Comparison of ENCODE assay signal across 8 mouse cellular contexts in the genomic region with DNA sequence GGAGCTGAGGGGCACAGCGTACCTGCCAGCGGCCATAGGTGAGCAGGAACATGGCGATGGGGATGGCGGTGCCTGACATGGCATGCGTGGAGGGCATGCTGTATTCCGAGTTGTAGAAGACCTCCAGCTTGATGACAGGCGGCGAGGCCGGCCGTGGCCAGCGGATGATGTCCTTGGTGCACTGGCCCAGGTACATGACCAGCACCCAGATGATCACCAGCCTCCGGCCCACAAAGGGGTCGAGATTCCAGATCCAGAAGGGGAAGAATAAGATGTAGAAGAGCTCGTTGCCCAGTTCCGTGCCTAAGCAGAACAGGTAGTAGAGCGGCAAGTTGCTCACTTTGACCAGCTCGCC. TPM values are rescaled to one million over a fixed set of nuclear protein-coding genes. Genes with fewer than 3 reads are reported as not detected.
DNase-seq lines count a peak whose midpoint lies in the region; ATAC-seq and TF ChIP-seq lines count a peak whose summit lies in the region.

No protein-coding gene starts in this region.

- peak overlapping the region; percentile 60 for H3K27ac ChIP-seq in MEL (ENCODE audit: control insufficient read depth, low read depth, low read length)
- H3K27ac ChIP-seq in embryonic facial prominence, embryonic 14.5 days (replicated peaks; ENCODE audit: low read depth, low read length) = peak overlapping the region; percentile 70; the same call in 1 of the 2 replicates
- H3K27ac ChIP-seq in hindbrain, embryonic 13.5 days = peak overlapping the region; percentile 87
- peak overlapping the region; percentile 1 for H3K27ac ChIP-seq in liver, embryonic 14.5 days
- H3K27ac ChIP-seq in neural tube, embryonic 12.5 days = 0 out of 2 replicates have a peak overlapping the region, but pooled peaks have one; percentile 17

- ATAC-seq in embryonic facial prominence, embryonic 14.5 days (ENCODE audit: low read depth) = no peak; the same call in 1 of the 2 replicates
- ATAC-seq in hindbrain, embryonic 13.5 days (ENCODE audit: low FRiP score) = no peak; the same call in 1 of the 2 replicates
- peak; percentile 39 for ATAC-seq in liver, embryonic 14.5 days (ENCODE audit: insufficient read depth)
- ATAC-seq in neural tube, embryonic 12.5 days (ENCODE audit: low FRiP score, low read depth) = no peak; the same call in 1 of the 2 replicates

- H3K4me1 ChIP-seq in MEL (ENCODE audit: control insufficient read depth in 1 of 2, insufficient read depth in 2 of 2, low read length in 2 of 2) = peaks cover 14% of the 10 kb centered on the region in 2 experiments; a peak in 3 of 4 replicates
- peaks cover 8% of the 10 kb centered on the region for H3K4me1 ChIP-seq in embryonic facial prominence, embryonic 14.5 days (ENCODE audit: control insufficient read depth, insufficient read depth, low read length)
- H3K4me1 ChIP-seq in hindbrain, embryonic 13.5 days (replicated peaks) = peaks cover 26% of the 10 kb centered on the region
- peaks cover 4 to 7% of the 10 kb centered on the region in 2 experiments for H3K4me1 ChIP-seq in liver, embryonic 14.5 days (replicated peaks; ENCODE audit: control insufficient read depth in 2 of 2, insufficient read depth in 2 of 2, low read length in 1 of 2)
- H3K4me1 ChIP-seq in neural tube, embryonic 12.5 days = peaks cover 16% of the 10 kb centered on the region

- TF ChIP-seq RAD21 in MEL (IDR thresholded peaks at IDR 0.05; ENCODE audit: low read depth, low read length) = no peak

- no peaks in the 10 kb centered on the region for H3K27me3 ChIP-seq in MEL (ENCODE audit: control insufficient read depth in 1 of 2, insufficient read depth in 2 of 2, low read length in 2 of 2)
- no peaks in the 10 kb centered on the region for H3K27me3 ChIP-seq in embryonic facial prominence, embryonic 14.5 days (replicated peaks; ENCODE audit: control insufficient read depth, insufficient read depth, low read length)
- peaks cover 20% of the 10 kb centered on the region for H3K27me3 ChIP-seq in hindbrain, embryonic 13.5 days
- no peaks in the 10 kb centered on the region for H3K27me3 ChIP-seq in liver, embryonic 14.5 days (ENCODE audit: control insufficient read depth, insufficient read depth, low read length)
- peaks cover 39% of the 10 kb centered on the region for H3K27me3 ChIP-seq in neural tube, embryonic 12.5 days (replicated peaks)

- TF ChIP-seq POLR2A in MEL (IDR thresholded peaks at IDR 0.05; ENCODE audit: control insufficient read depth in 1 of 2, insufficient read depth in 1 of 2, low read depth in 1 of 2, low read length in 2 of 2, poor library complexity in 1 of 2) = no peak

- DNase-seq in layer of hippocampus, adult 11-12 months (ENCODE audit: low spot score) = peak; percentile 11
- no peak for DNase-seq in layer of hippocampus, postnatal 36 days
- peak; percentile 56 for DNase-seq in MEL (ENCODE audit: low read depth, low spot score)
- no peak for DNase-seq in embryonic facial prominence, embryonic 14.5 days (ENCODE audit: low spot score)
- DNase-seq in liver, embryonic 14.5 days (ENCODE audit: low read depth in 3 of 3, low spot score in 3 of 3) = peak in 1 of 3 experiments; percentile 31
- no peak for DNase-seq in urinary bladder, postnatal 14 days (ENCODE audit: low spot score)

- H3K9ac ChIP-seq in MEL (ENCODE audit: control insufficient read depth, low read depth, low read length, poor library complexity, severe bottlenecking) = peak overlapping the region; percentile 97
- peak overlapping the region; percentile 93 for H3K9ac ChIP-seq in embryonic facial prominence, embryonic 14.5 days (ENCODE audit: low read depth, low read length)
- H3K9ac ChIP-seq in hindbrain, embryonic 13.5 days = peak overlapping the region; percentile 90
- H3K9ac ChIP-seq in liver, embryonic 14.5 days (replicated peaks) = peak overlapping the region; percentile 66
- peak overlapping the region; percentile 90 for H3K9ac ChIP-seq in neural tube, embryonic 12.5 days

- WGBS in embryonic facial prominence, embryonic 14.5 days = under 1% methylated on average over 17 of the region's 17 CpGs
- under 1% methylated on average over 17 of the region's 17 CpGs for WGBS in hindbrain, embryonic 13.5 days
- WGBS in liver, embryonic 14.5 days (ENCODE audit: insufficient replicate concordance) = under 1% methylated on average over 17 of the region's 17 CpGs
- WGBS in neural tube, embryonic 12.5 days = 3% methylated on average over 17 of the region's 17 CpGs

- peaks cover 46% of the 10 kb centered on the region for H3K79me2 ChIP-seq in MEL (ENCODE audit: control insufficient read depth, insufficient read depth, low read length, poor library complexity)

- TF ChIP-seq EP300 in MEL (IDR thresholded peaks at IDR 0.05; ENCODE audit: low read depth in 1 of 2, low read length in 2 of 2) = no peak
- TF ChIP-seq EP300 in liver, embryonic 14.5 days (IDR thresholded peaks at IDR 0.05; ENCODE audit: low read depth) = no peak

- H3K4me2 ChIP-seq in embryonic facial prominence, embryonic 14.5 days (ENCODE audit: low read depth, low read length) = peak overlapping the region; percentile 98
- H3K4me2 ChIP-seq in hindbrain, embryonic 13.5 days = peak overlapping the region; percentile 94
- peak overlapping the region; percentile 79 for H3K4me2 ChIP-seq in liver, embryonic 14.5 days (ENCODE audit: low read depth)
- H3K4me2 ChIP-seq in neural tube, embryonic 12.5 days (replicated peaks) = peak overlapping the region; percentile 92

- H3K36me3 ChIP-seq in MEL (ENCODE audit: control insufficient read depth in 1 of 2, insufficient read depth in 2 of 2, low read length in 2 of 2) = peaks cover 0 to 30% of the 10 kb centered on the region in 2 experiments; a peak in 2 of 4 replicates
- H3K36me3 ChIP-seq in embryonic facial prominence, embryonic 14.5 days (ENCODE audit: control insufficient read depth, insufficient read depth, low read length) = no peaks in the 10 kb centered on the region
- H3K36me3 ChIP-seq in hindbrain, embryonic 13.5 days = no peaks in the 10 kb centered on the region
- no peaks in the 10 kb centered on the region for H3K36me3 ChIP-seq in liver, embryonic 14.5 days (replicated peaks; ENCODE audit: control insufficient read depth, insufficient read depth, low read depth)
- H3K36me3 ChIP-seq in neural tube, embryonic 12.5 days = no peaks in the 10 kb centered on the region

- TF ChIP-seq CTCF in MEL (IDR thresholded peaks at IDR 0.05 in 2 of 3, conservative IDR thresholded peaks at IDR 0.05 in 1 of 3; ENCODE audit: control insufficient read depth in 1 of 3, insufficient read depth in 1 of 3, low read depth in 2 of 3, low read length in 3 of 3, poor library complexity in 1 of 3, severe bottlenecking in 1 of 3) = no peak
- TF ChIP-seq CTCF in liver, embryonic 14.5 days (IDR thresholded peaks at IDR 0.05; ENCODE audit: low read depth) = no peak

- H3K4me3 ChIP-seq in MEL (ENCODE audit: control insufficient read depth in 1 of 2, insufficient read depth in 1 of 2, low read depth in 2 of 2, low read length in 2 of 2) = peak overlapping the region; percentile 91 to 99
- peak overlapping the region; percentile 90 for H3K4me3 ChIP-seq in embryonic facial prominence, embryonic 14.5 days (ENCODE audit: low read depth, low read length)
- peak overlapping the region; percentile 80 for H3K4me3 ChIP-seq in hindbrain, embryonic 13.5 days
- peak overlapping the region; percentile 86 for H3K4me3 ChIP-seq in liver, embryonic 14.5 days (ENCODE audit: insufficient read depth in 1 of 2, low read depth in 2 of 2, low read length in 2 of 2)
- peak overlapping the region; percentile 74 for H3K4me3 ChIP-seq in neural tube, embryonic 12.5 days

- H3K9me3 ChIP-seq in MEL (replicated peaks; ENCODE audit: insufficient read depth, low read length) = no peaks in the 10 kb centered on the region
- no peaks in the 10 kb centered on the region for H3K9me3 ChIP-seq in embryonic facial prominence, embryonic 14.5 days (ENCODE audit: control insufficient read depth, low read length)
- no peaks in the 10 kb centered on the region for H3K9me3 ChIP-seq in hindbrain, embryonic 13.5 days
- H3K9me3 ChIP-seq in liver, embryonic 14.5 days (ENCODE audit: control insufficient read depth, low read length) = no peaks in the 10 kb centered on the region
- no peaks in the 10 kb centered on the region for H3K9me3 ChIP-seq in neural tube, embryonic 12.5 days

TF ChIP-seq in MEL, 35 proteins besides CTCF, POLR2A, EP300 and RAD21:
- TF ChIP-seq ZMIZ1 (IDR thresholded peaks at IDR 0.05; ENCODE audit: low read depth, low read length) (no peak), SMC3 (IDR thresholded peaks at IDR 0.05; ENCODE audit: low read depth, low read length) (no peak), SIN3A (IDR thresholded peaks at IDR 0.05; ENCODE audit: low read length) (no peak), ZC3H11A (IDR thresholded peaks at IDR 0.05; ENCODE audit: low read depth, low read length) (no peak)

RNA-seq across cellular contexts. Expression of a gene that starts 0.7 kb away (rescaled TPM):
- 10 to 100 TPM; 31.0 to 34.2 TPM for total RNA-seq in layer of hippocampus, postnatal 36 days (2021)
- 22.7 and 25.7 TPM in 2 replicates for total RNA-seq in MEL (2012; rRNA removed)
- polyA plus RNA-seq in MEL (2012; ENCODE audit: insufficient read depth in 1 of 2, insufficient read length in 2 of 2, low read depth in 1 of 2, low replicate concordance in 2 of 2, missing spikeins in 1 of 2) = 10 to 100 TPM in 1 of 2 experiments, not detected in 1; 28.8 TPM
- 28.1 and 31.6 TPM in 2 replicates for polyA plus RNA-seq in embryonic facial prominence, embryonic 14.5 days (2014; fragmentation: Nextera tagmentation; extraction: Ambion mirVana)
- polyA plus RNA-seq in hindbrain, embryonic 13.5 days (2015; fragmentation: Nextera tagmentation; extraction: Ambion mirVana) = 8.3 and 9.2 TPM in 2 replicates
- polyA plus RNA-seq in liver, embryonic 14.5 days (2012; rRNA removed) = 9.1 and 9.2 TPM in 2 replicates
- 17.7 and 19.1 TPM in 2 replicates for polyA plus RNA-seq in liver, embryonic 14.5 days (2014; fragmentation: Nextera tagmentation; extraction: Ambion mirVana)
- polyA plus RNA-seq in neural tube, embryonic 12.5 days (2016; fragmentation: Nextera tagmentation; extraction: Ambion mirVana) = 8.3 and 8.6 TPM in 2 replicates

Comparison
In these comparisons a context has a peak if more than half of its experiments do, and no peak if none do; other contexts are left out.
1. DNase-seq: peak in layer of hippocampus, adult 11-12 months (single experiment) and MEL (single experiment); none in layer of hippocampus, postnatal 36 days (0 of 2), embryonic facial prominence, embryonic 14.5 days (single experiment) and urinary bladder, postnatal 14 days (single experiment).
2. H3K27ac ChIP-seq: peak in every context shown above with its lines; median percentile 87 in hindbrain, embryonic 13.5 days; 70 in embryonic facial prominence, embryonic 14.5 days; 60 in MEL; 17 in neural tube, embryonic 12.5 days; 1 in liver, embryonic 14.5 days.
3. Peak in every context shown above with its lines, with median percentiles within 50 percentile points of each other: H3K4me3 ChIP-seq, H3K9ac ChIP-seq and H3K4me2 ChIP-seq.